Mouse (Mus musculus) erythroid progenitor cell, adult 5-6 weeks (primary cell): ENCODE results near the gene Nova2. TPM values are rescaled to one million over a fixed set of nuclear protein-coding genes. Genes with fewer than 3 reads are reported as not detected.

Source experiments
- ATAC-seq: replicated peaks from 2 replicates; pipeline ENCODE4 v1.8.0; 2016; ENCODE audit warnings: moderate number of reproducible peaks, mild to moderate bottlenecking, moderate TSS enrichment, inconsistent platforms; ENCODE audit not compliant: poor library complexity, low FRiP score, severe bottlenecking
- total RNA-seq, 2 experiments: library from RNA; stranded (forward) in 1 of 2; stranded (reverse) in 1 of 2; fragments of 150-400 nt in 1 of 2; fragments of 186-747, 209-891 nt in 1 of 2; gene quantifications; 2 replicates each; pipeline versions ENCODE4 v1.2.3 to v1.2.4; 2015 to 2017; ENCODE audit warnings: low replicate concordance in 2 of 2

Nova2 gene
- total RNA-seq, 2 experiments from 2014 or later, result not detected

DNA sequence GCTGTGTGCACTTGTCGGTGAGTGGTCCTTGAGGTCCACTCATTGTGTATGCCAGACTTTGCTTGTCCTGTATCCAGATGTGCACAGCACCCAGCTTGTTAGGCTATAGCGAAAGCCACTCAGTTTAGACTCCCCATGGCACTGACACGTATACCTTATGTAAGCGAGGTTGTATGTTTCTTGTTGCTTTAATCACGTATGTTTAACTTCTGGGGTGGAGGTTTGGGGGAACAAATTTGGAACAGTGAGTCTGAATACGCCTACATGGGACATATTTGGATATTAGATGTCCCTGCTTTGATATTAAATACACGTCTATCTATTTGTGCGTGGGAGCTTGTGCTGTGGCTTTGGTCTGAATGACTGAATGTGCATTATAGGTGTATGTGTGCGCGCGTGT lies 2.4 kb upstream of the Nova2 start:
- ATAC-seq, result no peak

GRCm38 (mm10) chr7:18923711-18924191 lies 1.9 kb upstream of the Nova2 start:
- no peak for ATAC-seq

DNA sequence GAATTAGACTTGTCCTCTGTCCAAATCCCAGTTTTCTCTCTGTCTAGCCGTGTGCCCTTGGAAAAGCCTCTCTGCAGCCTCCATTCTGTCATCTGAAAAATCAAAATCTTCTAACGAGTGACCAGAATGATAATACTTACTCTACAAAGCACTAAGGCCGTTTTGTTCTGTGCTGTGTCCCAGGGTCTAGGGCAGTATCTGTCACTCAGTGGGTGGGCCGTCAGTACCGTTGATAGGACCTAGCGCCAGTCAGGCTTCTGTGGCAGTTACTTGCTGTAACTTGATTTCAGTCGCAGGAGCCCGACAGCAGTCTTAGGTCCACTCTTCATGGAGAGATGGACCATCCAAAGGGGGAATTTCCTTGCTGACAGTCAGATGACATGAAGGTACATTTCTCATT lies 1.4 kb upstream of the Nova2 start:
- ATAC-seq, result no peak

- ATAC-seq, result no peak
Observed at GRCm38 (mm10) chr7:18926041-18926790, 528 bp downstream of the Nova2 start.

- no peak for ATAC-seq
Observed at GRCm38 (mm10) chr7:18926911-18927310, 1.2 kb downstream of the Nova2 start.

DNA sequence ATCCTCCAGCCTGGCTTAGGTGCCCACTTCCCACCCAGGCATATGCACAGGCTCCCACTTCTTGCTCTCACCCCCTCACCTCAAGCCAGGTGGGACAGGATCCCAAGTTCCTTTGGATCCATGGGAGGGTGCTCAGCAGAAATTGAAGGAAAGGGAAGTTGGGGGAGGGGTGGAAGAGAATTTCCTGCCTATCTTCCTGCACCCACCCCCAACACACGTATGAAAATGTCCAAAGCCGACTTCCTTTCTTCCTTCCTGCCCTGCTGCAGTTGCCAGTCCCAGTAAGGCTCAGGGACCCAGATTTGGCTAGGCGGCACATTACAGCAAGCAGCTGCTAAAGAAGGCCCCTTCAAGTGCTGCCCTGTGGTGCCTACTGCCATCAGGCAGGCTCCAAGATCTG lies 2.1 kb downstream of the Nova2 start:
- ATAC-seq, result no peak

DNA sequence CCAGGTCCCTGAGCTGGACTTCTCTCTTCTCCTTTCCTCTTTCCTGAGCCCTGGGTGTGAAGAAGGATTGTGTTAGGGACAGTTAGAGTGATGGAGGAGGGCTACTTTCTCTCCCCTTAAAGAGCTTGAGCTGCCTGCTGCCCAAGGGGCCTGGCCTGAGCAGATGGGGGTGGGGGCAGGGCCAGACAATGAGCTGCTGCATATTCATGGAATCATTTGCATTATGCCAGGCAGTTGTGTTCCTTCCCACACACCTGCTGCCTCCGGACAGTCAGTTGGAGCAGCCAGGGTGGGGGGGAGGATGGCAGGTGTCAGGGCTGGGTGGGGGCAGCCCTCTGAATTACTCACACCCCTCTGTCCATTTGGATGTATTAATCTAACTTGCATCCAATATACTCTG lies 16.7 kb downstream of the Nova2 start:
- no peak for ATAC-seq

DNA sequence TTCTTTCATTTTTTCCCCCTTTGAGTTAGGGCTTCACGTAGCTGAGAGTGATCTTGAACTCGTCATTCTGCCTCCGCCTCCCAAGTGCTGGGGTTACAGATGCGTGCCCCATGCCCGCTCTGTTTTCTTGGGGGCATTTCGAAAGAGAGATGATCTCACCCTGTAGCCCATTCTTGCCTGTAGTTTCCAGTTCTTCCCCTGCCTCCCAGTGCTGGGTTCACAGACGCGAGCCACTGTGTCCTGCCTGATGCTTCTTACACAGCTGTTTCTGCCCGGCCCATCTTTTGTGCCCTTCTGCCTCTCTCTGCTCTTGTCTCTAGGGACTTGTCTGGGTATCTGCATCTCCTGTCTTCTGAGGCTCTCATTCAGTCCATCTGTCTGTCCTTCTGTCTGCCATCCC lies 17.1 kb downstream of the Nova2 start:
- no peak for ATAC-seq

DNA sequence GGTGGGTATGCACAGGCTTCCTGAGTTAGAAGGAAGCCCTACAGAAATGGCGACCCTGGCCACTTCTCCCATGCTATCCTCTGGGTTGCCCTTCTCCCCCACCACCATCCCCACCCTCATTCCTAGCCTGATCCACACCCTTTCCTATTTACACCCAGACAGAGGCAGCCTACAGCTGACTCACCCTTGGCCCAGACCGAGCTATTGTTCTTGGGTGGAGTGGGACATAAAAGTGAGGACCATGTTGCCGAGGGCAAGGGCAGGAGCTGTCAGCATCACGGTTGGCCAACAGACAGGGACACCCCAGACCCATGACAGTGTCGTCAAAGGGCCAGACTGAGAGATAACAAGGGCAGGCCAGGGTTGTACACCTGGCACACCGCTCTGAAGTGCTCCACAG lies 22.5 kb downstream of the Nova2 start:
- ATAC-seq, result no peak

- no peak for ATAC-seq
Observed at GRCm38 (mm10) chr7:18949781-18950522, 24.3 kb downstream of the Nova2 start.

- ATAC-seq, result no peak
Observed at GRCm38 (mm10) chr7:18950523-18951315, 25.0 kb downstream of the Nova2 start.

GRCm38 (mm10) chr7:18951397-18951796 lies 25.7 kb downstream of the Nova2 start:
- no peak for ATAC-seq

DNA sequence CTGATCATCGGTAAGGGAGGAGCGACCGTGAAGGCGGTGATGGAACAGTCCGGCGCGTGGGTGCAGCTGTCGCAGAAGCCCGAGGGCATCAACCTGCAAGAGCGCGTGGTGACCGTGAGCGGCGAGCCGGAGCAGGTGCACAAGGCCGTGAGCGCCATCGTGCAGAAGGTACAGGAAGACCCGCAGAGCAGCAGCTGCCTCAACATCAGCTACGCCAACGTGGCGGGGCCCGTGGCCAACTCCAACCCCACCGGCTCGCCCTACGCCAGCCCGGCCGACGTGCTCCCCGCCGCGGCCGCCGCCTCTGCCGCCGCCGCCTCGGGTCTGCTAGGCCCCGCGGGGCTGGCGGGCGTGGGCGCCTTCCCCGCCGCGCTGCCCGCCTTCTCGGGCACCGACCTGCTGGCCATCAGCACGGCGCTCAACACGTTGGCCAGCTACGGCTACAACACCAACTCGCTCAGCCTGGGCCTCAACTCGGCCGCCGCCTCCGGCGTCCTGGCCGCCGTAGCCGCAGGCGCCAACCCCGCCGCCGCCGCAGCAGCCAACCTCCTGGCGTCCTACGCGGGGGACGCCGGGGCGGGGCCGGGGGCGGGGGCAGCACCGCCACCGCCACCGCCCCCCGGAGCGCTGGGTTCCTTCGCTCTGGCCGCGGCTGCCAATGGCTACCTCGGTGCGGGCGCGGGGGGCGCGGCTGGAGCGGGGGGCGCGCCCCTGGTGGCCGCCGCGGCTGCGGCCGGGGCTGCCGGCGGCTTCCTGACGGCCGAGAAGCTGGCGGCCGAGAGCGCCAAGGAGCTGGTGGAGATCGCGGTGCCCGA lies 32.1 kb downstream of the Nova2 start:
- ATAC-seq, result no peak

DNA sequence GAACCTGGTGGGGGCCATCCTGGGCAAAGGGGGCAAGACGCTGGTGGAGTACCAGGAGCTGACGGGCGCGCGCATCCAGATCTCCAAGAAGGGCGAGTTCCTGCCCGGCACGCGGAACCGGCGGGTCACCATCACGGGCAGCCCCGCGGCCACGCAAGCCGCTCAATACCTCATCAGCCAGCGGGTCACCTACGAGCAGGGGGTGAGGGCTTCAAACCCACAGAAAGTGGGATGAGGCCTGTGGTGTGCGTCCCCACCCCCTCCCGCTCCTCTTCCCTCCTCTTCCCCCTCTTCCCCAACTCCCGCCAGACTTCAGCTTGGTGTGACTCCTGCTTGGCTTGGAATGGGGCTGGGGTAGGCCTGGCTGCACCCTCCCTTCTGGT lies 32.7 kb downstream of the Nova2 start:
- ATAC-seq, result no peak

- no peak for ATAC-seq
Observed at GRCm38 (mm10) chr7:18959446-18959845, 33.8 kb downstream of the Nova2 start.

GRCm38 (mm10) chr7:18962171-18962792 lies 36.6 kb downstream of the Nova2 start:
- no peak for ATAC-seq

- ATAC-seq, result no peak
Observed at GRCm38 (mm10) chr7:18962795-18963194, 37.1 kb downstream of the Nova2 start.

GRCm38 (mm10) chr7:18963294-18963843 lies 37.7 kb downstream of the Nova2 start:
- ATAC-seq, result no peak

GRCm38 (mm10) chr7:18965312-18965711 lies 39.6 kb downstream of the Nova2 start:
- no peak for ATAC-seq
